Mouse (Mus musculus) limb, embryonic 14.5 days (tissue): ENCODE data around the gene Cdh4. TPM values are rescaled to one million over a fixed set of nuclear protein-coding genes. Genes with fewer than 3 reads are reported as not detected.

Experiments used
- ATAC-seq: fragments of 200-750 bp; cut with Nextera tagmentation; 2 replicates; pipeline ENCODE4 v1.8.0; 2017; ENCODE audit warnings: low read depth, moderate number of reproducible peaks, moderate TSS enrichment; ENCODE audit not compliant: low FRiP score
- DNase-seq: peaks from one replicate; pipeline ENCODE4 v3.0.0-alpha.2; 2015; ENCODE audit warnings: low spot score
- H3K27ac ChIP-seq: fragments of 300-500 bp; sonication (generic); replicated peaks from 2 replicates; pipeline ENCODE4 v1.5.1; 2014; ENCODE audit warnings: low read depth, mild to moderate bottlenecking, low read length, moderate library complexity, mixed read lengths
- H3K27me3 ChIP-seq: fragments of 300-500 bp; sonication (generic); 2 replicates; pipeline ENCODE4 v1.6.1; 2014; ENCODE audit warnings: low read length, mixed read lengths; ENCODE audit not compliant: control insufficient read depth, insufficient read depth
- H3K36me3 ChIP-seq: fragments of 300-500 bp; sonication (generic); 2 replicates; pipeline ENCODE4 v1.6.1; 2014; ENCODE audit warnings: mild to moderate bottlenecking, low read length, moderate library complexity, mixed read lengths; ENCODE audit not compliant: control insufficient read depth, insufficient read depth
- H3K4me1 ChIP-seq: fragments of 300-500 bp; sonication (generic); 2 replicates; pipeline ENCODE4 v1.6.1; 2014; ENCODE audit warnings: antibody characterized with exemption, low read length, mixed read lengths; ENCODE audit not compliant: control insufficient read depth, insufficient read depth
- H3K4me2 ChIP-seq: fragments of 300-500 bp; sonication (generic); replicated peaks from 2 replicates; pipeline ENCODE4 v1.6.1; 2014; ENCODE audit warnings: low read depth, mild to moderate bottlenecking, low read length, moderate library complexity; ENCODE audit not compliant: severe bottlenecking
- H3K4me3 ChIP-seq: fragments of 300-500 bp; sonication (generic); replicated peaks from 2 replicates; pipeline ENCODE4 v1.5.1; 2014; ENCODE audit warnings: low read length
- H3K9ac ChIP-seq: fragments of 300-500 bp; sonication (generic); 2 replicates; pipeline ENCODE4 v1.6.1; 2014; ENCODE audit warnings: mild to moderate bottlenecking, low read depth, low read length, moderate library complexity; ENCODE audit not compliant: severe bottlenecking
- H3K9me3 ChIP-seq: fragments of 300-500 bp; sonication (generic); 2 replicates; pipeline ENCODE4 v1.6.1; 2016; ENCODE audit warnings: low read length; ENCODE audit not compliant: control insufficient read depth
- POLR2A ChIP-seq: fragments of 200-500 bp; IDR thresholded peaks from 2 replicates; pipeline ENCODE4 v1.8.0; 2012; ENCODE audit warnings: inconsistent platforms, mild to moderate bottlenecking, moderate library complexity, borderline replicate concordance; ENCODE audit not compliant: insufficient read depth, insufficient read length; ENCODE audit errors: extremely low read depth
- WGBS: fragments of 180-500 bp; shearing (Covaris S2); extraction: QIAGEN DNeasy Blood & Tissue Kit; methylation state at CpG from one replicate; pipeline ENCODE4 v1.1.7; 2014; 5-methylcytosine and 5-hydroxymethylcytosine counted together
- polyA plus RNA-seq, 2 experiments: library from polyadenylated mRNA; depleted of rRNA in 1 of 2; stranded (reverse) in 1 of 2; unstranded in 1 of 2; fragments of >200 nt; fragmentation: Nextera tagmentation in 1 of 2; extraction: Ambion mirVana in 1 of 2; gene quantifications; 2 replicates each; pipeline versions ENCODE4 v1.2.1 to v1.2.3; 2012 to 2014

Gene Cdh4
- polyA plus RNA-seq, 2 experiments = 7.5 to 9.0 TPM

- H3K9me3 ChIP-seq = no peaks in the 10 kb centered on the region
- DNase-seq (no peak), ATAC-seq (no peak)
- H3K4me3 ChIP-seq = no peak overlapping the region
- no peaks in the 10 kb centered on the region for H3K27me3 ChIP-seq
- H3K36me3 ChIP-seq = no peaks in the 10 kb centered on the region
- WGBS = 71% methylated on average over 10 of the region's 10 CpGs
- no peak overlapping the region for H3K4me2 ChIP-seq
- H3K4me1 ChIP-seq = peaks cover 3% of the 10 kb centered on the region; the same call in 1 of the 2 replicates
- TF ChIP-seq POLR2A = no peak
- H3K27ac ChIP-seq = no peak overlapping the region
- H3K9ac ChIP-seq = no peak overlapping the region
These were observed 409.9 kb downstream of the Cdh4 start for GRCm38 (mm10) chr2:179852169-179852568.

- peaks cover 3% of the 10 kb centered on the region; the same call in 1 of the 2 replicates for H3K4me1 ChIP-seq
- H3K9me3 ChIP-seq = no peaks in the 10 kb centered on the region
- no peaks in the 10 kb centered on the region for H3K36me3 ChIP-seq
- ATAC-seq = no peak
- H3K4me2 ChIP-seq = no peak overlapping the region
- no peak for DNase-seq
- no peak overlapping the region for H3K9ac ChIP-seq
- no peak overlapping the region for H3K27ac ChIP-seq
- 63% methylated on average over 11 of the region's 11 CpGs for WGBS
- no peak overlapping the region for H3K4me3 ChIP-seq
- H3K27me3 ChIP-seq = no peaks in the 10 kb centered on the region
- no peak for TF ChIP-seq POLR2A
These were observed 410.6 kb downstream of the Cdh4 start for GRCm38 (mm10) chr2:179852862-179853261.

- no peaks in the 10 kb centered on the region for H3K27me3 ChIP-seq
- no peak for DNase-seq
- no peak overlapping the region for H3K4me3 ChIP-seq
- H3K9ac ChIP-seq = no peak overlapping the region
- H3K36me3 ChIP-seq = no peaks in the 10 kb centered on the region
- no peak for ATAC-seq
- TF ChIP-seq POLR2A = no peak
- 55% methylated on average over 10 of the region's 10 CpGs for WGBS
- H3K4me1 ChIP-seq = peaks cover 3% of the 10 kb centered on the region; the same call in 1 of the 2 replicates
- H3K4me2 ChIP-seq = no peak overlapping the region
- H3K27ac ChIP-seq = no peak overlapping the region
- H3K9me3 ChIP-seq = no peaks in the 10 kb centered on the region
These were observed 411.7 kb downstream of the Cdh4 start for GRCm38 (mm10) chr2:179853892-179854291.

GRCm38 (mm10) chr2:179857086-179857485 is 414.9 kb downstream of the Cdh4 start:
- H3K9ac ChIP-seq = no peak overlapping the region
- no peak for TF ChIP-seq POLR2A

GRCm38 (mm10) chr2:179862676-179863075 is 420.4 kb downstream of the Cdh4 start:
- TF ChIP-seq POLR2A = no peak

More at GRCm38 (mm10) chr2:179857086-179857485, 414.9 kb downstream of the Cdh4 start:
- no peaks in the 10 kb centered on the region for H3K36me3 ChIP-seq
- no peak overlapping the region for H3K4me3 ChIP-seq
- no peaks in the 10 kb centered on the region for H3K9me3 ChIP-seq
- 37% methylated on average over 4 of the region's 4 CpGs for WGBS
- no peaks in the 10 kb centered on the region for H3K27me3 ChIP-seq
- H3K27ac ChIP-seq = no peak overlapping the region
- no peak for ATAC-seq
- H3K4me1 ChIP-seq = no peaks in the 10 kb centered on the region
- no peak overlapping the region for H3K4me2 ChIP-seq
- no peak for DNase-seq

GRCm38 (mm10) chr2:179863266-179863665 is 421.0 kb downstream of the Cdh4 start:
- no peak overlapping the region for H3K4me3 ChIP-seq
- no peak overlapping the region for H3K27ac ChIP-seq
- H3K9ac ChIP-seq = no peak overlapping the region
- H3K4me2 ChIP-seq = no peak overlapping the region
- no peak for TF ChIP-seq POLR2A
- ATAC-seq (no peak), DNase-seq (no peak)
- no peaks in the 10 kb centered on the region for H3K36me3 ChIP-seq
- no peaks in the 10 kb centered on the region for H3K27me3 ChIP-seq
- 58% methylated on average over 3 of the region's 3 CpGs for WGBS
- H3K9me3 ChIP-seq = no peaks in the 10 kb centered on the region
- no peaks in the 10 kb centered on the region for H3K4me1 ChIP-seq

More at GRCm38 (mm10) chr2:179862676-179863075, 420.4 kb downstream of the Cdh4 start:
- H3K27me3 ChIP-seq = no peaks in the 10 kb centered on the region
- H3K4me1 ChIP-seq = no peaks in the 10 kb centered on the region
- no peak for ATAC-seq
- no peak overlapping the region for H3K4me3 ChIP-seq
- no peaks in the 10 kb centered on the region for H3K36me3 ChIP-seq
- H3K4me2 ChIP-seq = no peak overlapping the region
- no peaks in the 10 kb centered on the region for H3K9me3 ChIP-seq
- H3K27ac ChIP-seq = no peak overlapping the region
- DNase-seq = no peak
- H3K9ac ChIP-seq = no peak overlapping the region
- WGBS = 42% methylated on average over 3 of the region's 3 CpGs
